Mouse (Mus musculus): Measurements from ENCODE around the gene Crhr1.

DNA sequence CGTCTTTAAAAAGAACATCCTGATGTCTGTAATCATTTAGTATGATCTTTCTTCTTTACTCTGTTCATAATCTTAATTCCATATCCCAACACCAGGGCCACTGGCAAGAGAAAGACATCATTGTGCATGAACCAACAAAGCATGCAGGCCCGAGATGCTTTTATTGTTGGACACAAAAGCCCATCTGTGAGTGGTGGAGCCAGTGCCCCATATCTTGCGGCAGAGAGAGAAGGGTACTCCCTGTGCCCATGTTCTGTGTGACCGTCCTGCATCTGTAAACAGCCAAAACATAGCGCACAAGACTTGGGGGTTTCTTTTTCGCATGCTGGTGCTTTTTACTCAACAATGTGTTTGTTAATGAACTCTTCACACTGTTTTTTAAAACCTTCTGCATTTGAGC, 78.6 kb downstream of the Crhr1 start:
- TF ChIP-seq POLR2A (IDR thresholded peaks at IDR 0.05; ENCODE audit: low read depth, low read length), result no peak
- no peak for TF ChIP-seq CTCF (IDR thresholded peaks at IDR 0.05; ENCODE audit: extremely low read depth, insufficient read length, insufficient replicate concordance, low read depth, low read length)
